Mouse (Mus musculus) ZHBTc4 (cell line): ENCODE results near the gene Mrps18a.

Experiments
- DNase-seq: peaks from one replicate; pipeline ENCODE4 v3.0.0-alpha.2; 2011; ENCODE audit warnings: low read depth, low spot score

Mrps18a gene

DNA sequence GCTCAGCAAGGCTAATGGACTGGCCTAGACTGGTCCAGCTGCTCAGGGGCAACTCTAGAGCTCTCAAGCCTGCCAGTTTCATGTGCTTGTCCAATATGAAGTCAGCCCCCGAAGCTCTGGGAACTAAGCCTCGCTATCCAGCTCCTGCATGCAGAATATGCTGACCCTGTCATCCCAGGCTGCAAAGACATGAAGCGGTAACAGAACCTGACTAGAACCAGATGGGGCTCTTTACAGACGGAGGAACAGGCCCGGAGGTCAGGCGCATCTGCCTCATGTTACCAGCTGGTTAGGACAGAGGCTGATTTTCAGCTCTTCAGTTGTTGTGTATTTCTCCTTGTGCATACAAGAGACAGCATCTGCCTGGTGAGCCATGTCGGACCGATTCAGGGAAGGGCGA, 8.9 kb upstream of the Mrps18a start:
- no peak for DNase-seq

DNA sequence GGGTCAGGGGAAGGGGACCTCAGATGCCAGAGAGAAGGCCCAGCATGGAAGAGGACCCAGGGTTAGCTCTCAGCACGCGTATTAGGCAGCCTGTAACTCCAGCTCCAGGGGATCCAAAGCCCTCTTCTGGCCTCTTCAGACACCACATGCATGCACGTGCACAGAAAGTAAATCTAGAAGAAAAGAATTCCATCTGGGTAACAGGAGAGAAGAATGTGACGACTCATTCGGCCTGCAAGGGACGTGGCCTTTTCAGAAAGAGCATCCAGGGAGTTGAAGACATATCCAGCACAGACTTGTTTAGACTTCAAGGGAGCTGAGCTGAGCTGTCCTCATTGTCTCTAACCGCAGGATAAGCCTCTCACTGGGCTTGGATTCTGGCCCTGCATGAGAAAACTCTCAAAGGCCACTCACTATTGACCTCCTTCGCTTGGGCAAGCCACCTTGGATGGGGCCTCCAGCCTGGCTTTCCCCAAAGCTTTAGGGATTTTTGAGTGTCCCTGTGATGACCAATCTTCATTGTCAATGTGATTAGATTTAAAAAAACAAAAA, 8.1 kb upstream of the Mrps18a start:
- peak; percentile 52 for DNase-seq

DNA sequence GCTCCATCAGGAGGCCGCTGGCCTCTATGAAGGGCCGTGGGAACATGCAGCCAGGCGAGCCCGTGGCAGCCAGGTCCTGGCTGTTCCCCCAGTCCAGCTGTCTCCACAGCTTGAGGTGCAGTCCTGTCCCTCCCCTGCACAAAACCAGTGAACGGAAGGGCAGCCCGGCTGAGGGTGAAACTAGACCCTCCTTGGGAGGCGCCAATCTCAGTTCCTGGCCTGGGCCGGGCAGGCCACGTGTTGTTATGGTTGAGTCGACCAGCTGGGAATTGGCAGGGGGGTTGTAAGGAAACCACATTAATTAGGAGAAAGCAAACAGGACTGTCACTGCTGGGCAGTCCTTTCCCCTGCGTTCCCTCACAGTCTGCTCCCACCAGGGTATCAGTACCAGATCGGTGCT, 6.3 kb upstream of the Mrps18a start:
- no peak for DNase-seq

DNA sequence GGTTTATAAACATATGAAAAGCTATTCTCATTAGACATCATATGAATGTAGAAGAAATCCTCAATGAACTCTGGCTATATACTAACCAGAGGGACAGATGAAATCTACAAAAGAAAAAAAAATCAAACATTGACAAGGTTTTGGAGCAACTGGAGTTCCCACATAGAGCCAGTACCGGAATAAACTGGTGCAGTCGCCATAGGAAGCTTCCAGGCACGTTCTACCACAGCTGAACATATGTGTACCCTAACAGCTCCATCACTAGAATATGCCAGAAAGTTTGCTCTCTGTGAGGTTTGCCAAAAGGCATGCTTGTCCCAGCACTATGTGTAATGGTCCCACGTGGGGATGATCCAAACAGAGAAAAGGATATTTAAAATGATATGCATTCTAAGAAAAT, 2.5 kb upstream of the Mrps18a start:
- no peak for DNase-seq

DNA sequence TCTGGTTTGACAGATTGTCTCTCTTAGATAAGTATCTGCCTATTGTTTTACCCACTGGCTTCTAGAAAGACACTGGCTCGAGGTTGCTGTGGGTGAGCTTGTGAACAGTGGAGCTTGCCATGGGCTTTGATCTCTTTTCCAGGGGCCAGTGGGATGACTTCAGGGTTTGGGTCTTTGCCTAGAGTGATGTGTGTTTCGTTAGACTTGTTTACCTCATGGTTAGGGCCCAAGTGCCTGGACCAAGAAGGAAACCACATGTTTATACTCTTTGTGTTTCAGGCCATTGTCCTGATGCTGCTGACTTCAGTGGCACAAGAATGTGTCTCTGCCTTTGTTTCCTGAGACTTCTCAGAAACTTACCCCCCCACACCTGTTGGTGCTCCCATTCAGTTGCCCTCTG, 4.7 kb downstream of the Mrps18a start:
- no peak for DNase-seq

DNA sequence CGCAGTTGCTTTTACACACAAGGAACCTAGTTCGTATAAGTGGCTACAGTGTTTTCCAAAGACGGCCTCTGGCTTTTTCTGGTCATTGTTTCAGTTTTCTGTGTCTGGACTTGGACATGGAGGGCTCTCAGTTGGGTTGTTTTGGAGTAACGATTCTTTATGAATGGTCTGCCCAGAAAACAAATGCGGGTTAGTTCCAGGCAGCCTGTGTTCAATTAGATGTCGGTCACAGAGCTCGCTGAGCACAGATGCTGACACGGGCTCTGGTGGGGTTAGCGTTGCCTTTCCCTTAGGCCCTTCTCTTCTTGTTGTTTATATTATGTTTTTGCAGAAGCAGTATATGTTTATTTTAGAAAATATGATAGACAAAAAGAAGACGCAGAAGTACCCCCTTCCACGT, 5.4 kb downstream of the Mrps18a start:
- DNase-seq: no peak

DNA sequence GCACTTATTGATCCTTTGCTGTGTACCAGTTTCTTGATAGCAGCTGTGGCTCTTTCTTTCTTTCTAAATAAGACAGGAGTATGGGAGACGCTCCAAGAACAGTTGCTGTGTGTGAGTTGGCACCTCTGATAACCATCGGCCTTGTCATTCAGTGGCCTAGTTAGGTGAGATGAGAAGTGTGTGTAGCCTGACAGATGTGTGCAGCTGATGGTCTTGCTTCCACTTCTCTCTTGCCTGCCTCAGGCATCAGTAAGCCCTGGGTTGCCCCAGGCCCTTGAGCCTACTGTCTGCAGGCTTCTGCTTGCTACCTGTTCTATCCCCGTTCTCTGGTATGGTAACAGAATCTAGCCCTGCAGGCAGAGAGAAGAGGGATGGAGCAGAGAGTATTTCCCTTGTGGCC, 6.1 kb downstream of the Mrps18a start:
- no peak for DNase-seq

DNA sequence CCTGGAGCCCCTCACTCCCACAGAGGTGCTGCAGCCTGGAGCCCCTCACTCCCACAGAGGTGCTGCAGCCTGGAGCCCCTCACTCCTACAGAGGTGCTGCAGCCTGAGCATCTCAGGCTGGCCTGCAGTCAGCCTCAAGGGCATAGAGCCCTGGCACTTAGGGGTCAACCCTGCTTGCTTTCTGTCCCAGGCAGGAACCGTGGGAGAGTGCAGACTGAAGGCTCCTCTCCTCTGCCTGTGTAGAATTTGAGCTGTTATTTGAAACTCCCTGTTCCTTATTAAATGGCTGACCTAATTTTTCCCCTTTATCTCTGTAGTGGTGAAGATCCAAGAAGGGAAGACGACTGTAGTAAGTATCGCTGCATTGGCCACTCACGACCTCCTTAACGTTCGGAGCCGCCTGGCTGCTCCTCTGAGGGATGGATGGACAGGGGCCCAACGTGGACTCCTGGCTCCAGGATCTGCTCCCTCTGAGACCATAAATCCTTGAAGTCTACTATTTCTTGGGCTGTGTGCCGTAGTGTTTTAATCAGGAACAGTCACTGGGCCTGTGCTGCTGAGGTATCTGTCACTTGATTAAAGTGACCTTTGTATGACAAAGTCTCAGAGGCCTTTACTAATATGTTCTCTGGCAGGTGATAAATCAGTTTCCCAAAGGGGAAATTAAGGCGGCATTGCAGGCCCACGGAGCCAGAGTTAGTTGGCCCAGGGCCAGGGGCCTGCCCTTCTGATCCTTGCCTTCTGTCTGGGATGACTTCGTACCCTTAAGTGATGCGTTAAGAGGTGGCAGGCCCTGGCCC, 7.0 kb downstream of the Mrps18a start:
- DNase-seq: no peak

DNA sequence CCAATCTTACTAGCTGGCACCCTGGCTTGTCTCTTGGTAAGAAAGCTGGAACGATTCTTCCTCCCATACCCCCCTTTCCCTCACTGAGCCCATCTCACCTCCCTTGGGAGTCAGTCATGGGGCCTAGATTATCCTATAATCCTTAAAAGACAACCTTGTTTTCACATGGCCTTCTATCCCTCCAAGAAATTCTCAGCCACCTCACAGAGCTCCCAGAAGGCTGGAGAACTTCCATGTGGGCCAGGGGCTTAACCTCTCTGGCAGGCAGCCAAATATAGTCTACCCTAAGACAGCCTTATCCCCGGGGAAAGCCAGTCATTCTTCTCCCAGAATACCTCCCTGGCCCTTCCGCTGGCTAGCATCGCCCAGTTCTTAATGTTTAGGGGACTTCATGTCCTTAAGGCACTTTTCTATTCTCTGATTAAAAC, 7.7 kb downstream of the Mrps18a start:
- DNase-seq: no peak

DNA sequence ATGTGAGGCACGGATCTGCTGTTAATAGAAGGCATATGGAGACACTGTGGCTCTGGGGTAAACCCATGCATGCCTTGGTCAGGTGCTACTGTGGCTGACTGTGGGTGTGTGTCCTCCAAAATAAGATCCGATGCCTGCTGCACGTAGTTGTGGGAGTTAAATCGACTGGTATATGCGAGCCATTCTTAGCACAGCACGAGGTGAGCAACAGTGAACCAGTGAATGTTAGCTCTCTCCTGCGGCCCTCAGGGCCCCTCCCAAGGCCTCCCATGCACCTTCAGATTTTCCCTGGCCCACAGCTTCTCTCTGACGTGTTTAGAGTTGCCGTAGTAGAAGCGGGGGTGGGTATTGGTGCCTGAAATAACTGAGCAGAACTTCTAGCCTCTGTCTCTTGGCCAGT, 8.9 kb downstream of the Mrps18a start:
- no peak for DNase-seq

DNA sequence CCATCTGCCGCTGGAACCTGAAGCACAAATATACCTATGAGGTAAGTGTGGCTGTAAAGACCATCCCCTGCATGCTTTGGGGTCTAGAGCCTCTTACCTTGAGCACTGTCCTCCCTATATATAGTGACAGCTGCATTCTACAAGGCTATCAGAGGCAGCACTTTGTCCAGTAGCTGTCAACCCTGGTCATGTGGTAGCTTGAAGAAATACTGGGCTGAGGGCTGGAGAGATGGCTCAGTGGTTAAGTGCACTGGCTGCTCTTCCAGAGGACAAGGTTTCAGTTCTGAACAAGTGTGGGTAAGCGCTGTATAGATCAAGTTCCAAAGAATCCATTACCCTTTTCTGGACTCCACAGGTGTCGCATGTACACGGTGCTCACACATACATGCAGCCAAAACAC, 12.0 kb downstream of the Mrps18a start:
- no peak for DNase-seq

DNA sequence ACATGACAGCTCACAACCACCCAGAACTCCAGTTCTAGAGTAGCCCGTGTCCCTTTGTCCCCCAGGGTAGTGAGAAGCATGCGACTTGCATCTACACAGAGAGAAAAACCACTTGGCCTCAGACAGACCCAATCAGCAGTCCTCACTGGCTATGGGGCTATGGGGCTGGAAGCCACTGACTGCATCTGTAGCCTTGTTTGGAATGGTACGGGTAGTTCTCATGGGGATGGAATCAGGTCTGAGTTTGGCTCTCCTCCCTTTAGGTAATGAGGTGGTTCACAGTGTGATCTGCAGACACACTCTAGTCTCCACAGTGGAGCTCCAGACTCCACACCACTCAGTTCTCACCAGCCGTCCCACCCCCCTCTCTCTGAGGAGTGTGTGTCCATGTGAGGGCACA, 12.5 kb downstream of the Mrps18a start:
- DNase-seq: no peak

DNA sequence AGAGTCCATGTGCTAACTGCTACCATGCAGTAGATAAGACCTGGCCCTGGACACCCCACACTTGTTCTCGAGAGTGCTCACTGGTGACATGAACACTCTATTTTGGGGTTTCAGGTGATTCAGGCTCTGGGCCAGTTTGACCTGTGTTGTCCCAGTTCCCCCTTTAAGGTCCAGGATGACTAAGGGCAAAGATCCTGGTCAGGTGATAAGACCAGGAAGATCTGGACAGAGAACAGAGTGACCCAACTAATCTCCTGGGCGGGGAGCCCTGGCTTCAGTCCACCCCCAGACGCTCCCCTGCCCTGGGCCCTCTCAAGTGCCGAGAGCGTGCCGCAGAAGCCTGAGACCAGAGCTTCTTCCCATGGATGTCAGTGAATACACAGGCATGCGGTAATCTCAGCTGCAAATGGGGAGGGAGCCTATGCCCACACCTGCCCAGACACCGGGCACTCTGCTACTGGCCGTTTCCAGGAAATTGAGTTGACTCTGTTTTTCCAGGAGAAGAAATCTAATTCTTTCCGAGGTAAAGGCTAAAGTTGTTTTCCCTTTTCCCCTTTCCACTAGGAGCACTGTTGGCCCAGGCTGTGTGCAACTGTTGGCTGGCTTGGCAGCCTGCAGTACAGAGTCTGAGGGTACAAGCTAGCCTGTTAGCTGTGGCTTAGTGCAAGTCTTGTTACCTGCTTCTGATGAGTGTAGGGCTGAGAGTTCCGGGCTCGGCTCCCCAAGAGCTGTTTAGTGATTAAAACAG, 13.3 kb downstream of the Mrps18a start:
- no peak for DNase-seq

DNA sequence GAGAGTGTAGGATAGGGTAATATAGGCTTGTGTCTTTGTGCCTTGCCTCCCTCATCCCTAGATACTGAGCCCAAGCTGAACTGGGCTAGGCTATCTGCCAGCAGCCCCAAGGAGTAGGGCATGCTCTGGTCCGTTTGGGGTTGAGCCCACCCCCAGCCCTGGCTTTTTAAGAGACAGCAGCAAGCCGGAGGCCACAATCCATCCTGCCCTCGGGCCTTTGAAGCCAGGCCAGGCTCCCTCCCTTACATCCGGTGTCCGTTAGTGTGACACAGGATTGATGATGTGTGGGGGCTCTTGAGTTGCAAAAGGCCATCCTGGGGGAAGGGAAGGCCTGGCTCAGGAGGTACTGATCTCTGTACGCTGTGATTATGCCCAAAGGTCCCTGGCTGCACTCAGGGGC, 15.8 kb downstream of the Mrps18a start:
- DNase-seq: no peak

DNA sequence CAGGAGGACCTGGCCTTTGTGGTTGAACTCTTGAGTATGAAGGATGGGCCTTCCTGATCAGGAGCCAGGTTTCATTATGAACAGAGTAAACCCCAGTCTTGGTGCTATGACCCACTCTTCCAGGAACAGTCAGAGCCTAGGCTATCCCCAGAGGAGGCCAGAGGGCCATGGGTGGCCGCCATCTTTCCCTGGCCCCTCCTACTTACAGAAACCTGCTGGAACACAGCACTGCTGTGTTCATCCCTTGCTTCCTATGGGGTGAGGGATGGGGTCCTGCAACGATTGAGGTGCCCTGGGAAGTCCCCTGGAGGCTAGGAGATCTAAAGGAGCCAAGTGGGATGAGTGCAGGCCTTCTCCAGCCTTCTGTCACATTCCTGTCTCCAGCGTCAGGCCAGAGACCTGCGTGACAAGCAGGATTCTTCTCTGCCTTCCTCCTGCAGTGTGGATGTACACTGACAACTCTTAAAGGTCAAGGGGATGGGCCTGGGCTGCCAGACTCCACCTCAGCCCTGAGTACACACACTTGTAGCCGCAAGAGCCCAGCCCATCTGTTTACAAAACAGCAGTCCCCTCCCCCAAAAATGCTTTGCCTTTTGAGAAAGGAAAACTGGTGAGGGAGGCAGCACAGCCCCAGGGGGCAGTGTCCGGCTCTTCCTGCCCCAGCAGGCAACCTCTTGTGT, 17.2 kb downstream of the Mrps18a start:
- DNase-seq: peak; percentile 79

DNA sequence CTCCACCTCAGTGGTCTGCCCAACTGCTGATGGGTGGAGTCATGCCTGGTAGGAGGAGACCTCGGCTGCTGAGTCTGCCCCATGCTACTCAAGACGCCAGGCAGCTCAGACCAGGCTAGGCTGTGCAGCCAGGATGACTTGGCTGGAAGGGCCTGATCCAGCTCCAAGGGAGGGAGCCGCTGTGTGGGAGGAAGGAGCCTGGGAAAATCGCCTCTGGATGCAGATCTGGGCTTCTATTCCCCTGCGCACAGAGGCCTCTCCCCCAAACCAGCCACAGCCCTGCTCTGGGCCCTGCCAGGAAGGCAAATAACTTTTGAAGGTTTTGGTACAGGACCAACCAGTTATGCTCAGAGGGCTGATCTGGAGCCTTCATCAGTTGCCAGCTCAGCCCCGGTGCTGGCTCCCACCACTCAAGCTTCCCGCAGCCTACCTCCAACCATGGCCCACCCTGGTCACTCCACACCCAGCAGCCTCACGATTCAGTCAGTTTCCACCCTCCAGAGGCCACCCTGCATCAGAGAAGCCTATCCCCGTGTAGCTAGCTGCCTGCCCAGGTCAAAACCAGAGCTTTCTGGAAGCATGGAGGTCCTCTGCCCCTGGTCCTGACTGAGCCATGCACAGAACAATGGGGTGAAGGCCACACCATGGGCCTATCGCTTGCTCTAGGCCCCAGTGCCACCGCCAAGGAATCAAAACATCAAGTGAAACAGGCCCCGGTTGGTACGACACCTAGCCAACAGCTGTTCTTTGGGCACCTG, 19.1 kb downstream of the Mrps18a start:
- peak; percentile 45 for DNase-seq

DNA sequence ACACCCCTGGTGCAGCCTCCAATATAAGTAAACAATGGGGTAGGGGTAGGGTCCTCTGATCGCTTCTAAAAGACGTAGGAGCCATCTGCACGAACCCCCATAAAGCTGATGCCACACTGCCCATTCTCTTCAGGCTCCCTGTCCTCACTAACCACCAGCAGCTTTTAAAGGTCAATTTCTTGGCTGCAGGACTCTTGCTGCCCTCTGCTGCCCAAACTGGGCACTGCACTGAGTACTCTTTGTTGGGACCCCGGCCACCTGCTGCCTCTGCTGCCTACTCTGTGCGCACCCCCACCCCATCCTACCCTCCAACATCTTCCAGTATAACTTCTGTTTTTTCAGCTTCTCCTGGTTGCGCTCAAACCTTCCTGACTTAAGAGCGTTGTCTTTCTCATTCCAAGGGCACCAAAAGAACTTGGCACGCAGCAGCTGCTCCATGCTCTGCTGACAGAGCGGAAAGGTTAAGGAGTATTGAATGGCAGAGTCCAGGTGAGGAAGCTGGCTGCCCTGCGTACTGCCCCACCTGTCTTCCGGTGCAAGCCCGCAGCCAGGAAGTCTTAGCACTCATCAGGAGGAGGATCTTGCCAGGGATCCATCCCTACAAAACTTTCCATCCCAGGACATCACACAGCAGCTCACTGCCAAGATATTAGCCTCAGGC, 21.4 kb downstream of the Mrps18a start:
- DNase-seq: peak; percentile 80

DNA sequence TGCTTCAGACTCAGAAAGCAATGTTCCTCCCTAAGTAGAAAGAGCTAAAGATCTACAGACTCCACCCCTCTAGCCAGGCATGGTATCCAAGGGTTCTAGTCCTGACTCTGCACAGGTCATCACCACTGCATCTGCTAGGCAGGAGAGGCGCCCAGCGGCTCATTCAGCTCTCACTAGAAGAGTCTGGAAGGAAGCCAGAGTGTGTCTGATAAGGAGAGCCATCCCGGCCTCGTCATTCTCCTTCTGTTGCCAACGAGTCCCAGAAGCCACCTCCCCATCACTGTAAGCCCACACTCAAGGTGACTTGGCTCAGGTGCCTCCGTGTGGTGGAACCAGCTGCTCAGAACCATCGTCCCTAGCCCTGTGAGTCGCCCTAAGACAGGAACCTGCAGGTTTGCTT, 22.1 kb downstream of the Mrps18a start:
- DNase-seq: no peak

DNA sequence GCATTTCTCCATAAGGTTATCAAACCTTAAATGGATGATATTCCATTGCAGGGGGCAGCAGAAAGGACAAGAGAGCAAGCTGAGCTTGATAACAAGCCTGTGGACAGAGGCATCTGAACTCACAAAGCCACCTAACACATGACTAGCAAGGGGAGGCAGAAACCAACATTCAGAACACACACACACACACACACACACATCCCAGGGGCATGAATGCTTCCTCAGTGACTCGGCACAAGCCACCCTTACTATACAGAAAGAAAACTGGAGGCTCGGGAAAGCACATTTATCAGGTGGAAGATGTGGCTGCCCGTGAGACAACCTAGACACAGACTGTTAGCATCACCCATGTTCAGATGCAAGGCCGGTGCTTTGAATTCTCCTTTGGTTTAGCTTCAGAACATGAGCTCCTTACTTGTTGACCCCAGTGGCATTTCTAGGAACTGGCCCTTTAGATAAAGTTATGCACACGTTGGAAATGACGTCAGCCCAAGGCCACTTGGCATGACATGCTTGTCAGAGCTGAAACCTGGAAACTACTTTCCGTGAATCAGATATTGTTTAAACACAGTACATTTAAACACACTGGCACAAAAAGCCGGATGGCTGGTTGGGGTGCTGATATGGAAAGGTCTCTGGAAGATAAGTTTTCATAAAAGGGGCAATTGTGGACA, 27.9 kb downstream of the Mrps18a start:
- DNase-seq: no peak

DNA sequence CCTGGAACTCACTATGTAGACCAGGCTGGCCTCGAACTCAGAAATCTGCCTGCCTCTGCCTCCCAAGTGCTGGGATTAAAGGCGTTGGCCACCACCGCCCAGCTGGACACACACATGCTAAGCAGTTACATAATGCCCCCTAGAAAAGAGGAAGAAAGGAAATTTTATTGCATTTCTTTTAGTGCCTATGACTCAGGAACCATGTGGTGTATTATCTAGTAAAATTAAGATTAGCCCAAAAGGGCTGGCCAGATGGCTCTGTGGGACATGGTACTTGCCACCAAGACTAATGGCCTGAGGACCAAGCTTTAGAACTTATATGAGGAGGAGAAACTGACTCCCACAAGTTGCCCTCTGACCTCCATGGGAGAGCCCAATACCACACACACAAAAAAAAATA, 29.1 kb downstream of the Mrps18a start:
- DNase-seq: no peak
